Mouse (Mus musculus) stomach, postnatal 0 days (tissue): ENCODE measurements around the gene Zfp12. TPM values are rescaled to one million over a fixed set of nuclear protein-coding genes. Genes with fewer than 3 reads are reported as not detected.
A peak's percentile ranks its signal among the peaks of the same experiment; 100 is the strongest.
"Not testable (repeated sequence)": the region's sequence is repeated elsewhere in the genome, so short reads cannot be mapped to it uniquely, and the experiment has no call there.

Source experiments
- ATAC-seq: fragments of 200-750 bp; cut with Nextera tagmentation; 2 replicates; pipeline ENCODE4 v1.8.0; 2017; ENCODE audit not compliant: low FRiP score, low TSS enrichment
- DNase-seq: peaks from one replicate; pipeline ENCODE4 v3.0.0-alpha.2; 2016; ENCODE audit warnings: low spot score
- H3K27ac ChIP-seq: fragments of 300-500 bp; sonication (generic); replicated peaks from 2 replicates; pipeline ENCODE4 v1.5.1; 2014; ENCODE audit warnings: mild to moderate bottlenecking, control low read depth
- H3K27me3 ChIP-seq: fragments of 300-500 bp; sonication (generic); 2 replicates; pipeline ENCODE4 v1.6.1; 2014; ENCODE audit warnings: low read length; ENCODE audit not compliant: control insufficient read depth, insufficient read depth
- H3K36me3 ChIP-seq: fragments of 300-500 bp; sonication (generic); 2 replicates; pipeline ENCODE4 v1.6.1; 2014; ENCODE audit warnings: low read length, mixed read lengths; ENCODE audit not compliant: control insufficient read depth, insufficient read depth
- H3K4me1 ChIP-seq: fragments of 300-500 bp; sonication (generic); replicated peaks from 2 replicates; pipeline ENCODE4 v1.6.1; 2014; ENCODE audit warnings: antibody characterized with exemption; ENCODE audit not compliant: control insufficient read depth, insufficient read depth
- H3K4me2 ChIP-seq: fragments of 300-500 bp; sonication (generic); replicated peaks from 2 replicates; pipeline ENCODE4 v1.6.1; 2014; ENCODE audit warnings: low read depth, mild to moderate bottlenecking, control low read depth, moderate library complexity
- H3K4me3 ChIP-seq: fragments of 300-500 bp; sonication (generic); 2 replicates; pipeline ENCODE4 v1.5.1; 2014; ENCODE audit warnings: low read depth, low read length, control low read depth
- H3K9ac ChIP-seq: fragments of 300-500 bp; sonication (generic); 2 replicates; pipeline ENCODE4 v1.6.1; 2014; ENCODE audit warnings: mild to moderate bottlenecking, low read length, control low read depth, mixed read lengths
- H3K9me3 ChIP-seq: fragments of 300-500 bp; sonication (generic); 2 replicates; pipeline ENCODE4 v1.6.1; 2016; ENCODE audit warnings: low read length; ENCODE audit not compliant: control insufficient read depth
- CTCF ChIP-seq: IDR thresholded peaks from 2 replicates; pipeline ENCODE4 v1.5.1; 2016; ENCODE audit warnings: antibody characterized with exemption, low read depth, mild to moderate bottlenecking, moderate library complexity
- EP300 ChIP-seq: optimal IDR thresholded peaks from 2 replicates; pipeline ENCODE3; 2016; ENCODE audit warnings: antibody characterized with exemption
- WGBS: fragments of 180-500 bp; shearing (Covaris S2); extraction: QIAGEN DNeasy Blood & Tissue Kit; methylation state at CpG from one replicate; pipeline ENCODE4 v1.1.7; 2014; 5-methylcytosine and 5-hydroxymethylcytosine counted together
- polyA plus RNA-seq: library from polyadenylated mRNA; unstranded; fragments of >200 nt; fragmentation: Nextera tagmentation; extraction: Ambion mirVana; gene quantifications from 2 replicates; pipeline ENCODE4 v1.2.1, GENCODE M21; 2015

The Zfp12 gene
- polyA plus RNA-seq: 4.2 and 4.5 TPM in 2 replicates

DNA sequence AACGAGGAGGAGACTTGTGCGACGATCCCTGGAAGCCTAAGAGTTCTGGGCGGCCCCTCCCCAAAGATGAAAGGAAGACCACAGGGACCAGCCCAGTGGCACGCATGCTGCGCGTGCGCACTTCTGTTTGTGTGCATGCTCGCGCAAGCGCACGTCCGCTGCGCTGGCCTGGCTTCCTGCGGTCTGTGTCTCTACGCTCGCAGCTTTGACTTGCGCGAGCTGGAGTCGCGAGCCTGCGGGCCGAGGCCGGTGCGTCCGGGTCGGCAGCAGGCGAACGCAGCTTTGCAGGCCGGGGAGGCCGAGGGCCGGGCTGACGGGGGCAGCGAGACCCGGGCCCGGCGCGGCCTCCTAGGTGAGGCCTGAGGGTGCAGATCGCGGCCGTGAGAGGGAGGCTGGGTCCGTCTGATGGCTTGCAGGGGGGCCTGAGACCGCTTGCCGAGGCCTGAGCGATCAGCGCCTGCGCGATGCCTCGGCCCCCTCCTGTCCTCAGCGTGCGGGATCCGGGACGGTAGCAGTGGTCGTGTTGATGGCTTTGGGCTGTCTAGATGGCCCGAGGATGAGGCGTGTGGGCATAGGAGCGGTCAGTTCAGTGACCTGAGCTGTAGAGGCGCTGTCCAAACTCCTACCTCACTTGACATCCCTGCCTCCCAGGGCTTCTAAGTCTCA, at the start of gene Zfp12:
Gene Zfp12 (plus strand): TSS at position 136 of the 666 bp plus-strand sequence.
- Histone ChIP-seq H3K9me3 (no peaks in the 10 kb centered on the region), H3K4me1 (no peaks in the 10 kb centered on the region), H3K4me2 (peak within 1 kb of the TSS; percentile 78), H3K36me3 (peaks cover 1% of the 10 kb centered on the region; the same call in 1 of the 2 replicates), H3K27ac (peak within 1 kb of the TSS; percentile 92), H3K4me3 (peak within 1 kb of the TSS; percentile 67), H3K9ac (peak within 1 kb of the TSS; percentile 77), H3K27me3 (no peaks in the 10 kb centered on the region)
- under 1% methylated on average over 58 of the region's 58 CpGs for WGBS
- DNase-seq (peak; percentile 92), ATAC-seq (peak; percentile 96)
- TF ChIP-seq CTCF: peak; percentile 51; the same call in 1 of the 2 replicates
- no peak for TF ChIP-seq EP300

DNA sequence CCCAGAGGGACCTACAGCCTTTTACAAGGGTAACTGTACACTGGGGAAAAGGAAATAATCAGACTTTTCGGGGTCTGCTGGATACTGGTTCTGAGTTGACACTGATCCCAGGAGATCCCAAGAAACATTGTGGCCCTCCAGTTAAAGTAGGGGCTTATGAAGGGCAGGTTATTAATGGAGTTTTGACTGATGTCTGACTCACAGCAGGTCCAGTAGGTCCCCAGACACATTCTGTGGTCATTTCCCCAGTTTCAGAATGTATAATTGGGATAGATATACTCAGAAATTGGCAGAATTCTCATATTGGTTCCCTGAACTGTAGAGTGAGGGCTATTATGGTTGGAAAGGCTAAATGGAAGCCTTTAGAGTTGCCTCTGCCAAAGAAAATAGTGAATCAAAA, 46.9 kb upstream of the Zfp12 start:
- H3K27ac ChIP-seq, H3K9me3 ChIP-seq, H3K4me2 ChIP-seq, H3K9ac ChIP-seq, ATAC-seq, H3K36me3 ChIP-seq, H3K4me3 ChIP-seq, H3K27me3 ChIP-seq, H3K4me1 ChIP-seq, DNase-seq: not testable (repeated sequence)
- no CpG with 5 or more reads among the region's 1 CpGs for WGBS

DNA sequence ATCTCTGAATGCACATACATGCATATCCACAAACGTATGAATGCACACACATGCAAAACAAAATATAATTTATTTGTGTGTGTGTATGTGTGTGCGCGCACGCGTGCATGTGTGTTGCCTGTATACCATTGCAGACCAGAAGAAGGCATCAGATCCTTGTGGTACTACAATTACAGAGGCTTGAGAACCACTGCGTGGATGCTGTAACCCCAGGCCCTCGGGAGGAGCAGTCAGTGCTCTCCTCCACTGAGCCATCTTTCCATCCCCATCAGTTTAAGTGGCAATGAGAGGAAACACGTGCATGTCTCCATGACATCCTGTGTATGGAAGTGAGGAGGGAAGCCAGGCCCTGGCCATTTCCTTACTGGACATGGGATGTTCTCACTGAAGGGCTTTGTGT, 42.2 kb upstream of the Zfp12 start:
- Histone ChIP-seq H3K4me1 (no peaks in the 10 kb centered on the region), H3K9me3 (no peaks in the 10 kb centered on the region), H3K27me3 (no peaks in the 10 kb centered on the region), H3K36me3 (no peaks in the 10 kb centered on the region), H3K4me3 (no peak overlapping the region), H3K4me2 (no peak overlapping the region), H3K27ac (no peak overlapping the region), H3K9ac (no peak overlapping the region)
- DNase-seq (no peak), ATAC-seq (no peak)
- WGBS: 86% methylated on average over 8 of the region's 8 CpGs
- no peak for TF ChIP-seq EP300
- no peak for TF ChIP-seq CTCF

DNA sequence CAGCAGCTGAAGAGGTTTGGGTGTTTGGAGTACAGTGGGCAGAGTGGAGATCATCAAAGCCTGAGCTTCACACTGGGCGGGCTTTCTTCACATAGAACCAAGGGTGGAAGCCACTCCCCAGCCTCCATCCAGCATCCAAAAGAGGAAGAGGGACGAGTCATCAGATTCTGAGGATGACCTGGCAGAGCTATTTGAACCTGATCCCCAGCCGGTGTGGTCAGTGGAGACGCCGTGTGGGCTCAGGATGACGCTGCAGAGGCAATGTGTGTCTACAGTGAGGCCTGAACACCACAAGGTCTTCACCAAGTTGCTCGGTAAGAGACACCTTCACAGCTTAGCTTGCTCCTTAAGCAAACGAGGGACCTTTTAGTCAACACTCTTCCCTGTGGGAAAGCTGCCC, 40.2 kb upstream of the Zfp12 start:
- 61% methylated on average over 8 of the region's 8 CpGs for WGBS
- ATAC-seq, H3K27ac ChIP-seq, H3K27me3 ChIP-seq, H3K4me3 ChIP-seq, DNase-seq, H3K9me3 ChIP-seq, H3K9ac ChIP-seq, H3K36me3 ChIP-seq, H3K4me2 ChIP-seq, H3K4me1 ChIP-seq: not testable (repeated sequence)

DNA sequence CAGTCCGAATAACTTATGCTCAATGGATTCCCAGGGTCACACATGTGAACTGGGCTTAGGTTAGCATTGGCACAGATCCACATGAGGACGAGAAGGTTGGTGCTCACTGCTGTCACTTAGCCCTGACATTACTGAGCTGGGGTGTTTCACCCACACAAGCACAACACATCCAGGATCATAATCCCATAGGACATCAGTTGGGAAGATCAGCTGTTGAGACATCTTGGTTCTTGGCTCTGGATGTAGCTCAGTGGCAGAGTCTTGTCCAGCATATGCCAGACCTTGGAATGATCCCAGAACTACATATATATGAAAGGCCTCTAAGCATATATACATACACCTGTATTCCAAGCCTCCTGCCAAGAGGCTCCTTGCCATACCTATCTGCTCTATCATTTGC, 39.8 kb upstream of the Zfp12 start:
- Histone ChIP-seq H3K9ac (no peak overlapping the region), H3K36me3 (no peaks in the 10 kb centered on the region), H3K4me3 (no peak overlapping the region), H3K4me2 (no peak overlapping the region), H3K9me3 (no peaks in the 10 kb centered on the region), H3K27me3 (no peaks in the 10 kb centered on the region), H3K4me1 (no peaks in the 10 kb centered on the region), H3K27ac (no peak overlapping the region)
- ATAC-seq (no peak), DNase-seq (no peak)
- WGBS: 60% methylated on average over 2 of the region's 2 CpGs
- TF ChIP-seq EP300: no peak

DNA sequence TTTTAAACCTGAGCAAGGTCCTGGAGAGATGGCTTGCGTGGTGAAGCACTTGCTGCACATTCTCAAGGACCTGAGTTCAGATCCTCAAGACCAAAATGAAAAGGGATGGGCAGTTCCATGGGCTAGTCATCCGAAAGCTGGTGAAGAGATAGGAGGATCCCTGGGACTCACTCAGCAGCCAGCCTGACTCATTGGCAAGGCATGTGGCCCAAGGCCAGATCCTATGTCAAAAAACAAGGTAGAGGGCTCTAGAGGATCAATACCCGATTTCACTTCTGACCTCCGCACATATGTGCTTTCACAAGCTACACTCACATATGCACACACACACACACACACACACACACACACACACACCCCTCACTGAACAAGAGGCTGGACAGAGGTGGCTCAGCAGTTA, 38.5 kb upstream of the Zfp12 start:
- Histone ChIP-seq H3K27me3 (no peaks in the 10 kb centered on the region), H3K9me3 (no peaks in the 10 kb centered on the region), H3K27ac (no peak overlapping the region), H3K4me2 (no peak overlapping the region), H3K9ac (no peak overlapping the region), H3K4me3 (no peak overlapping the region), H3K36me3 (no peaks in the 10 kb centered on the region), H3K4me1 (no peaks in the 10 kb centered on the region)
- WGBS: 86% methylated on average over 4 of the region's 4 CpGs
- DNase-seq: no peak
- TF ChIP-seq EP300 (no peak), CTCF (no peak)
- ATAC-seq: no peak
